Mouse (Mus musculus) lung, adult 2 months (tissue): ENCODE measurements around the gene Gm20388.

ENCODE experiments used
- CTCF ChIP-seq: fragments of 200-500 bp; IDR thresholded peaks from 2 replicates; pipeline ENCODE4 v1.5.1; 2011; ENCODE audit warnings: mild to moderate bottlenecking, low read length, control low read depth; ENCODE audit not compliant: insufficient read depth
- POLR2A ChIP-seq: fragments of 200-500 bp; IDR thresholded peaks from 2 replicates; pipeline ENCODE4 v1.6.1; 2011; ENCODE audit warnings: low read depth, mild to moderate bottlenecking, control low read depth, low read length, borderline replicate concordance; ENCODE audit errors: extremely low read depth

DNA sequence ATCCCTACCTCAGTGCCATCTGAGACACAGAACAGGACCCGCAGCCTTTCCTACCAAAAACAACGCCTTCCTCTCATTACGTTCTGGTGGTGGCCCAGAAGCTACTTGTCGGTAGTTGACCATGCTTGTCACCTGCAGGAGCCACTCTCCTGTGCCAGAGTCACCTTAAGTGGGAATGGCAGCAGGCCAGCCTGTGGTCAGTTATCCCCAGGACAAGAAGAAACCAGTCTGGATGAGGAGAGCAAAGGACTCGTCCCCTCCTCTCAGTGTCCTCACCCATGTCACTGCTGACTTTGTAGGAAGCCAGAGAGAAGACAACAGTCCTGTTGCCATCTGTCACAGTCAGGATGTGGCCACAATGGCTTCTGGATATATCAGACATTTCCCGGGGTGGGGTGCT, 2906.3 kb downstream of the Gm20388 start:
- TF ChIP-seq CTCF, result no peak
- no peak for TF ChIP-seq POLR2A
